Mouse (Mus musculus) lung, embryonic 15.5 days (tissue): ENCODE measurements around the gene Gramd1a. TPM values are rescaled to one million over a fixed set of nuclear protein-coding genes. Genes with fewer than 3 reads are reported as not detected.
A peak's percentile ranks its signal among the peaks of the same experiment; 100 is the strongest.

ENCODE experiments used
- ATAC-seq: fragments of 200-750 bp; cut with Nextera tagmentation; 2 replicates; pipeline ENCODE4 v1.8.0; 2017; ENCODE audit warnings: moderate number of reproducible peaks, borderline replicate concordance; ENCODE audit not compliant: low FRiP score, low TSS enrichment; ENCODE audit errors: extremely low read depth
- H3K27ac ChIP-seq: fragments of 300-500 bp; sonication (generic); 2 replicates; pipeline ENCODE4 v1.5.1; 2015; ENCODE audit warnings: moderate library complexity, mild to moderate bottlenecking, inconsistent platforms
- H3K27me3 ChIP-seq: fragments of 300-500 bp; sonication (generic); 2 replicates; pipeline ENCODE4 v1.6.1; 2015; ENCODE audit warnings: inconsistent platforms
- H3K36me3 ChIP-seq: fragments of 300-500 bp; sonication (generic); 2 replicates; pipeline ENCODE4 v1.6.1; 2015; ENCODE audit warnings: inconsistent platforms
- H3K4me1 ChIP-seq: fragments of 300-500 bp; sonication (generic); 2 replicates; pipeline ENCODE4 v1.6.1; 2015; ENCODE audit warnings: inconsistent platforms
- H3K4me2 ChIP-seq: fragments of 300-500 bp; sonication (generic); 2 replicates; pipeline ENCODE4 v1.6.1; 2015; ENCODE audit warnings: inconsistent platforms, mild to moderate bottlenecking, moderate library complexity
- H3K4me3 ChIP-seq: fragments of 300-500 bp; sonication (generic); 2 replicates; pipeline ENCODE4 v1.5.1; 2015; ENCODE audit warnings: mild to moderate bottlenecking, inconsistent platforms
- H3K9ac ChIP-seq: fragments of 300-500 bp; sonication (generic); 2 replicates; pipeline ENCODE4 v1.6.1; 2015; ENCODE audit warnings: inconsistent platforms
- H3K9me3 ChIP-seq: fragments of 300-500 bp; sonication (generic); 2 replicates; pipeline ENCODE4 v1.6.1; 2016; ENCODE audit warnings: inconsistent platforms
- WGBS: fragments of 180-500 bp; shearing (Covaris S2); methylation state at CpG from one replicate; pipeline ENCODE4 v1.1.7; 2015; 5-methylcytosine and 5-hydroxymethylcytosine counted together
- polyA plus RNA-seq: library from polyadenylated mRNA; unstranded; fragments of >200 nt; fragmentation: Nextera tagmentation; extraction: Ambion mirVana; gene quantifications from 2 replicates; pipeline ENCODE4 v1.2.1, GENCODE M21; 2015

Gene Gramd1a
- polyA plus RNA-seq = 63.0 and 65.5 TPM in 2 replicates

DNA sequence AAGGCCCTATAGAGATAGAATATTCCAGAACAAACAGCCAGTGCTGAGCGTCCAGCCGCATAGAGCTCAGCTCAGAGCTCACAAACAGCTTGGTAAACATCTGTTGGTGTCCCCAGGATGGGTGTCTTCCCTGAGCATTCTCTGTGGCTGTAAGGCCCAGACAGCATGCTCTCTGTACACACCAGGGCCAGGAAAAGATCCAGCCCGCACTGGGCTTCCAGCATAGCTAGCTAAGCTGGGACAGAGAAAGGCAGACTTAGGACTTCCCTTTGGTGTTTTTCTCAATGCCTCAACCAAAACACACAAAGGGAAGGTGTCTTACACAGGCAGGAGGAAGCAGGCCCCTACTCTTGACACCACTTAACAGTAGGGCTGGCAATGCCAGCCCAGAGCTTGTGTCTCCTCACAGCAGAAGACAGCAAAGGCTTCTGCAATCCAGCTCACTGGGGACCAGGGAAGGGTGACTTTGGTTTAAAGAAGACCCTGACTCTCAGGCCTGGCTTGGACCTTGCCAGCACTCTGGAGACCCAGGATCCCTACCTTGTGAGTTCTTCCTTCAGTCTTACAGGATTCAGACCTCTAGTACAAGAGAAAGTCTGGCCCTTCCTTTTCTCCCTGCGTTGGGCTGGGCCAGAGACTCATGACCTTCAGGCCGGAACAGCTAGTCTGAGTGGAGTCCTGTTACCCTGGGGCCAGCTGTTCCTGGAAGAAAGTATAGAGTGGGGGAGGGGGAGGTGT is at the start of gene Gramd1a:
TSS of gene Gramd1a (minus strand) at position 601 of the 738 bp plus-strand sequence.
- Histone ChIP-seq H3K27ac (peak within 1 kb of the TSS; percentile 44; the same call in 1 of the 2 replicates), H3K9ac (no peak within 1 kb of the TSS), H3K4me1 (peaks cover 14% of the 10 kb centered on the region), H3K9me3 (no peaks in the 10 kb centered on the region), H3K4me3 (no peak within 1 kb of the TSS), H3K36me3 (no peaks in the 10 kb centered on the region), H3K4me2 (no peak within 1 kb of the TSS), H3K27me3 (no peaks in the 10 kb centered on the region)
- 53% methylated on average over 5 of the region's 5 CpGs for WGBS
- no peak for ATAC-seq

GRCm38 (mm10) chr7:31195591-31196307 is 40.1 kb upstream of the Gramd1a start:
- Histone ChIP-seq H3K4me1 (no peaks in the 10 kb centered on the region), H3K36me3 (no peaks in the 10 kb centered on the region), H3K27ac (no peak overlapping the region), H3K4me3 (no peak overlapping the region), H3K9me3 (no peaks in the 10 kb centered on the region), H3K9ac (no peak overlapping the region), H3K4me2 (no peak overlapping the region), H3K27me3 (no peaks in the 10 kb centered on the region)
- 49% methylated on average over 3 of the region's 3 CpGs for WGBS
- no peak for ATAC-seq

GRCm38 (mm10) chr7:31184711-31185110 is 29.0 kb upstream of the Gramd1a start:
- Histone ChIP-seq H3K9me3 (no peaks in the 10 kb centered on the region), H3K4me2 (no peak overlapping the region), H3K4me1 (no peaks in the 10 kb centered on the region)

GRCm38 (mm10) chr7:31182863-31183262 is 27.2 kb upstream of the Gramd1a start:
- WGBS = 43% methylated on average over 2 of the region's 2 CpGs
- H3K4me1 ChIP-seq = no peaks in the 10 kb centered on the region
- H3K27me3 ChIP-seq = peaks cover 9% of the 10 kb centered on the region; the same call in 1 of the 2 replicates
- H3K36me3 ChIP-seq = no peaks in the 10 kb centered on the region
- H3K9ac ChIP-seq = no peak overlapping the region
- no peaks in the 10 kb centered on the region for H3K9me3 ChIP-seq
- H3K4me2 ChIP-seq = no peak overlapping the region
- no peak for ATAC-seq
- no peak overlapping the region for H3K27ac ChIP-seq
- H3K4me3 ChIP-seq = no peak overlapping the region

More at GRCm38 (mm10) chr7:31184711-31185110, 29.0 kb upstream of the Gramd1a start:
- no peak for ATAC-seq
- Histone ChIP-seq H3K27ac (no peak overlapping the region), H3K4me3 (no peak overlapping the region), H3K27me3 (no peaks in the 10 kb centered on the region), H3K9ac (no peak overlapping the region), H3K36me3 (no peaks in the 10 kb centered on the region)
- WGBS = 73% methylated on average over 4 of the region's 4 CpGs

DNA sequence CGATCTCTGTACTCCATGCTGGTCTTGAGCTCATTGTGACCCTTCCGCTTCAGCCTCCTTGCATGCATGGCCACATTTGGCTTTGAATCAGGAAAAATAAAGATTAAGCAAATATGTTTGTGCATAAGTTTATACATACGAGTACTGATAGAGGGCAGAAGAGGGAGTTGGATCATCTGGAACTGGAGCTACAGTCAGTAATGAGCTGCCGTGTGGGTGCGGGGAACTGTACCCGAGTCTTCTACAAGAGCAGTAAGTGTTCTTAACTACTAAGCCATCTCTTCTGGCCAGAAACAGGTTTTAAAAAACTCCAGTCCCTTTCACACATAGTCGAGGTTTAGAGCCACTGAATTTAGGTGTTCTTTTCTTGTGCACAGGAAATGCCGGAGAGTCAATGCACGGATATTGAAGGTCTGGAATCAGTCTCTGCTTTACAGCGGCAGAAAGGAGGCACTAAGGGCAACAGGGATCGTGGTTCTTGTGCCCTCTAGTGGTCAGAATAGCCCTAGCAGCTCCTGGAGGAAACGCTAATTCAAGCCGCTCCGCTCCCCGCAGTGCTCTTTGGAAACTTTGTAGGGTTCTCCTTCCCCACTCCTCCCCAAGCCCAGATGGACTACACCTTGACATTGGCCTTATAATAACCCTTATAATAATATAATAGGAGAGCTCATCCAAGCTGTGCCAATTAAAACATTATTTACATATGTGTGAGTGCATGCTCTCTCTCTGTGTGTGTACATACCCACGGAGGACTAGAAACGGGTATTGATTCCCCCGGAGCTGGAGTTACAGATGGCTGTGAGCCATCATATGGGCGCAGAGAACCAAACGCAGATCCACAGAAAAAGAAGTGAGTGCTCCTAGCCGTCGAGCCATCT is 21.4 kb upstream of the Gramd1a start:
- WGBS = 21% methylated on average over 22 of the region's 22 CpGs
- peak; percentile 43; the same call in 1 of the 2 replicates for ATAC-seq
- H3K4me3 ChIP-seq = no peak overlapping the region

GRCm38 (mm10) chr7:31175096-31175495 is 19.4 kb upstream of the Gramd1a start:
- 71% methylated on average over 3 of the region's 3 CpGs for WGBS
- Histone ChIP-seq H3K4me1 (0 out of 2 replicates have a peak, but pooled peaks cover 3% of the 10 kb centered on the region), H3K4me2 (no peak overlapping the region), H3K9ac (no peak overlapping the region), H3K9me3 (no peaks in the 10 kb centered on the region), H3K36me3 (no peaks in the 10 kb centered on the region), H3K27ac (no peak overlapping the region), H3K4me3 (no peak overlapping the region), H3K27me3 (peaks cover 14% of the 10 kb centered on the region; the same call in 1 of the 2 replicates)
- ATAC-seq = no peak

More for the DNA sequence above, 21.4 kb upstream of the Gramd1a start:
- peak overlapping the region; percentile 44 for H3K4me2 ChIP-seq
- no peaks in the 10 kb centered on the region for H3K36me3 ChIP-seq
- H3K9me3 ChIP-seq = no peaks in the 10 kb centered on the region
- H3K27ac ChIP-seq = no peak overlapping the region
- H3K4me1 ChIP-seq = 0 out of 2 replicates have a peak, but pooled peaks cover 3% of the 10 kb centered on the region
- H3K9ac ChIP-seq = no peak overlapping the region
- peaks cover 14% of the 10 kb centered on the region; the same call in 1 of the 2 replicates for H3K27me3 ChIP-seq

GRCm38 (mm10) chr7:31174466-31174865 is 18.8 kb upstream of the Gramd1a start:
- Histone ChIP-seq H3K36me3 (no peaks in the 10 kb centered on the region), H3K9me3 (no peaks in the 10 kb centered on the region), H3K9ac (no peak overlapping the region), H3K4me1 (0 out of 2 replicates have a peak, but pooled peaks cover 3% of the 10 kb centered on the region), H3K4me3 (no peak overlapping the region), H3K4me2 (no peak overlapping the region), H3K27me3 (peaks cover 13% of the 10 kb centered on the region; the same call in 1 of the 2 replicates), H3K27ac (no peak overlapping the region)
- WGBS = 60% methylated on average over 8 of the region's 8 CpGs
- no peak for ATAC-seq

DNA sequence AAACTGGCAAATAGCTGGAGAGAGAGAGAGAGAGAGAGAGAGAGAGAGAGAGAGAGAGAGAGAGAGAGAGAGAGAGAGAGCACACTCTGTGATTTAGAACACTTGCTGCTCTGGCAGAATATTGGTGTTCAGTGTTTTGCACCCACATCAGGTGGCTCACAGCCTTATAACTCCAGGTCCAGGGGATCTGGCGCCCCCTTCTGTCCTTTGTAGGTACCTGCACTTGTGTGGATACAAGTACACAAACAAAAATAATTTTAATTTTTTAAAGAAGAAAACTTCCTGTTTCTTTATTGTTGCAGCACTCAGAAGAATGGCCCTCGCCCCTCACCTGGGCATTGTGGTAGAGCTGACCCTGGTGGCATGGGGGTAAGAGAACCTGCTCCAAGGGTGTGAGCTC is 16.5 kb upstream of the Gramd1a start:
- no peak for ATAC-seq
- Histone ChIP-seq H3K27ac (no peak overlapping the region), H3K27me3 (no peaks in the 10 kb centered on the region), H3K4me3 (no peak overlapping the region), H3K9me3 (no peaks in the 10 kb centered on the region), H3K4me1 (peaks cover under 1% of the 10 kb centered on the region; the same call in 1 of the 2 replicates), H3K4me2 (no peak overlapping the region), H3K9ac (no peak overlapping the region), H3K36me3 (no peaks in the 10 kb centered on the region)
- 16% methylated on average over 2 of the region's 2 CpGs for WGBS

DNA sequence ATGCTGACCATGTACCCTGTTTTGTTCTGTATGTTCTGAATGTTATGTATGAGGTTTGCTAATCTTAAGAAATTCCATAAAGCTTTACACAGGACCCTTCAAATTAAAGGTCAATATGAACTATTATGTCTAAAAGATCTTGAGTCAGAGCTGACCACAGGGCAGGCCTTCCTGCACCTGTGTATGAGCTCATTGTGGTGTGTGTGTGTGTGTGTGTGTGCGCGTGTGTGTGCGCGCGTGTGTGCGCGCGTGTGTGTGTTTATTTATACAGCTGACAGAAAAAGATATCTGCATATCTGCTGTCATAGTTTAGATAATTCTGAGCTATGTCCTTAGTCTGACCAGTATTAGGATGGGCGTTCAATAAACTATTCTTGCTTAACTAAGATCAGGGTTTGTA is 14.8 kb upstream of the Gramd1a start:
- H3K27ac ChIP-seq = no peak overlapping the region
- no peak overlapping the region for H3K4me3 ChIP-seq
- no peak overlapping the region for H3K9ac ChIP-seq
- no peak overlapping the region for H3K4me2 ChIP-seq
- H3K4me1 ChIP-seq = no peaks in the 10 kb centered on the region; the same call in 1 of the 2 replicates
- no peak for ATAC-seq
- H3K27me3 ChIP-seq = no peaks in the 10 kb centered on the region
- no peaks in the 10 kb centered on the region for H3K9me3 ChIP-seq
- WGBS = 76% methylated on average over 9 of the region's 9 CpGs
- no peaks in the 10 kb centered on the region for H3K36me3 ChIP-seq

GRCm38 (mm10) chr7:31168412-31168811 is 12.7 kb upstream of the Gramd1a start:
- Histone ChIP-seq H3K9ac (no peak overlapping the region), H3K4me1 (no peaks in the 10 kb centered on the region; the same call in 1 of the 2 replicates), H3K4me3 (no peak overlapping the region), H3K9me3 (no peaks in the 10 kb centered on the region), H3K27ac (no peak overlapping the region), H3K27me3 (no peaks in the 10 kb centered on the region), H3K4me2 (no peak overlapping the region), H3K36me3 (no peaks in the 10 kb centered on the region)
- 42% methylated on average over 8 of the region's 8 CpGs for WGBS
- peak; percentile 27; the same call in 1 of the 2 replicates for ATAC-seq

DNA sequence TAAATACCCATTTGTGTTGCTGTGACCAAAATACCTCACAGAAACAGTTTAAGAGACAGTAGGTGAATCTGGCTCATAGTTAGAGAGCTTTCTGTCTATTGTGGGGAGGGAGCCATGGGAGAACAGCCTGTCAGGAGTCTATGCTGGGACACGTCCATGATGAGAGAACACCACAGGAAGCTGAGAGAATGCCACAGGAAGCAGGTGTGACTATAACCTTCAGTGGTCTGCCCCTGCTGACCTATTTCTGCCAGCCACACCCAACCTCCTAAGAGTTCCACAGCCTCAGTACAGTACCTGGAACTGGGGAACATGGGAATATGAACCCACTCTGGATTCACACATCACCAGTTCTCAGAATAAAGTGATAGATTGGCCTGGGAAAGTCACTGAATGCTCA is 9.1 kb upstream of the Gramd1a start:
- 52% methylated on average over 1 of the region's 1 CpGs for WGBS
- H3K36me3 ChIP-seq = no peaks in the 10 kb centered on the region
- no peak overlapping the region for H3K27ac ChIP-seq
- H3K9ac ChIP-seq = no peak overlapping the region
- H3K27me3 ChIP-seq = no peaks in the 10 kb centered on the region
- no peak overlapping the region for H3K4me3 ChIP-seq
- ATAC-seq = no peak
- H3K4me2 ChIP-seq = no peak overlapping the region
- H3K9me3 ChIP-seq = no peaks in the 10 kb centered on the region
- H3K4me1 ChIP-seq = no peaks in the 10 kb centered on the region; the same call in 1 of the 2 replicates
